Mouse (Mus musculus): Measurements from ENCODE around the gene Bcl2l11. TPM values are rescaled to one million over a fixed set of nuclear protein-coding genes. Genes with fewer than 3 reads are reported as not detected.
"Not testable (repeated sequence)": the region's sequence is repeated elsewhere in the genome, so short reads cannot be mapped to it uniquely, and the experiment has no call there.

The Bcl2l11 gene
- polyA plus RNA-seq, 1 experiment from 2014 or later: 11.8 TPM

GRCm38 (mm10) chr2:128182181-128182580 is 56.3 kb downstream of the Bcl2l11 start:
- not testable (repeated sequence) for H3K4me3 ChIP-seq; H3K9ac ChIP-seq (replicated peaks); H3K27me3 ChIP-seq; H3K36me3 ChIP-seq; H3K4me2 ChIP-seq (replicated peaks); ATAC-seq (replicated peaks); H3K9me3 ChIP-seq; H3K27ac ChIP-seq (replicated peaks)
- peaks cover 13% of the 10 kb centered on the region for H3K4me1 ChIP-seq
- 97% methylated on average over 9 of the region's 9 CpGs for WGBS

DNA sequence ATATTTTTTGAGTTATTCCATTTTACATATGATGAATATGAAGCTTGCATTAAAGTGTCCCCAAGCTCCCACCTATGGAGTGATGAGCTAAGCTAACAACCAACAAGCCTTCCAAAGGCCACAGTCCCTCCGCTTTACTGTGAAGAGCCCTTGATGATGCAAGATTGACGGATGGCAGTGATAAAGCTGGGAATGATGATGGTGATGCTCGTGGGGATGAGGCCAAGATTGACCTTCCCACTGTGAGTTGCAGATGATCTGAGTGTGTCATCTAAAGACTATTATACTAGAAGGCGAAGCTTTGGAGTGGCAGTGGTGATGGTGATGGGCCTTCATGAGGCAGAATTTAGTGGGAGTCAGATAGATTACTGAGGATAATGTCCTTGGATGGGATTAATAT is 56.9 kb downstream of the Bcl2l11 start:
- whole genome bisulfite sequencing: 91% methylated on average over 4 of the region's 4 CpGs

GRCm38 (mm10) chr2:128183762-128184161 is 57.9 kb downstream of the Bcl2l11 start:
- H3K4me2 ChIP-seq (replicated peaks): no peak overlapping the region
- H3K4me3 ChIP-seq: no peak overlapping the region
- peaks cover 7% of the 10 kb centered on the region for H3K4me1 ChIP-seq
- WGBS: 90% methylated on average over 4 of the region's 4 CpGs
- H3K27me3 ChIP-seq: no peaks in the 10 kb centered on the region
- H3K27ac ChIP-seq (replicated peaks): no peak overlapping the region
- no peak overlapping the region for H3K9ac ChIP-seq (replicated peaks)
- no peaks in the 10 kb centered on the region for H3K9me3 ChIP-seq
- H3K36me3 ChIP-seq: no peaks in the 10 kb centered on the region
- no peak for ATAC-seq (replicated peaks)

More for the DNA sequence above, 56.9 kb downstream of the Bcl2l11 start:
- Histone ChIP-seq H3K4me2 (replicated peaks) (no peak overlapping the region), H3K4me3 (no peak overlapping the region), H3K4me1 (peaks cover 7% of the 10 kb centered on the region), H3K27me3 (no peaks in the 10 kb centered on the region), H3K36me3 (no peaks in the 10 kb centered on the region), H3K27ac (replicated peaks) (no peak overlapping the region), H3K9me3 (no peaks in the 10 kb centered on the region), H3K9ac (replicated peaks) (no peak overlapping the region)
- no peak for ATAC-seq (replicated peaks)

DNA sequence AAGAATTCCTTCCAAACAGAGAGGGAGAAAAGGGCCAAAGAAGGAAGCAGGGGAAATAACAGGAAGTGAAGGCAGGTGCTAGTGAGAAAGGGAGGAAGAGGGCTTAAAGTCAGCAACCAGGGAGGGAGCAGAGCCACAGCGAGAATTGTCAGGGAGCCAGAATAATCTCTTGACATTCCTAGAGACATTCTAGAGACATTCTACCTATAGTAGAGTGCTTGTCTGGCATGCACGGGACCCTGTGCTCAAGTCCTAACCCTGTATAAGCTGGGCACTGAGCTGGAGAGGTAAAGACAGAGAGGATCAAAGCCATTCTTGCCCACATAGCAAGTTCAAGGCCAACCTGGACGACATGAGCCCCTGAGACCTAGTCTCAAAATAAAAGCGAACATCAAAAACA is 60.1 kb downstream of the Bcl2l11 start:
- 84% methylated on average over 4 of the region's 4 CpGs for WGBS
- Histone ChIP-seq H3K4me3 (no peak overlapping the region), H3K27me3 (no peaks in the 10 kb centered on the region), H3K36me3 (no peaks in the 10 kb centered on the region), H3K27ac (replicated peaks) (no peak overlapping the region), H3K9ac (replicated peaks) (no peak overlapping the region), H3K4me1 (no peaks in the 10 kb centered on the region), H3K4me2 (replicated peaks) (no peak overlapping the region), H3K9me3 (no peaks in the 10 kb centered on the region)
- no peak for ATAC-seq (replicated peaks)

DNA sequence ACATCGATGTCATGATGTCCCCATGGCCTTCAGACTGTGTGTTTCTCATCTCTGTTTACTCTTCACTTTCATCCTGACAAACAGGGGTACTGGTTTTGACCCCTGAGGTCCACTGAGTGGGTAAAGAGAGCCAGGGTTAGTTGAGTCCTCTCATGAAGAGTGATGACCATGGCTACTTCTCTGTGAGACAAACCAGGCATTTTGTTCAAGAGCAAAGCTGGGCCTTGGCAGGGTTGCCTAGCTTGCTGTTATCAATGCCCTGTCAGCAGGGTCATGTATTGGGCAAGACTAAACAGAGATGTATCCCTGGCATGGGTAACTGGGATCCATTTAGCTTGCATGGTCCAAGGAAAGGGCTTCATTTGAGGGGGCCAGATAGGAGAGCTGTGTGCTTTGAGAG is 61.4 kb downstream of the Bcl2l11 start:
- Histone ChIP-seq H3K4me2 (replicated peaks) (no peak overlapping the region), H3K27ac (replicated peaks) (no peak overlapping the region), H3K4me3 (no peak overlapping the region), H3K36me3 (no peaks in the 10 kb centered on the region), H3K27me3 (no peaks in the 10 kb centered on the region), H3K9me3 (no peaks in the 10 kb centered on the region), H3K4me1 (no peaks in the 10 kb centered on the region), H3K9ac (replicated peaks) (no peak overlapping the region)
- WGBS: 100% methylated on average over 1 of the region's 1 CpGs
- no peak for ATAC-seq (replicated peaks)

DNA sequence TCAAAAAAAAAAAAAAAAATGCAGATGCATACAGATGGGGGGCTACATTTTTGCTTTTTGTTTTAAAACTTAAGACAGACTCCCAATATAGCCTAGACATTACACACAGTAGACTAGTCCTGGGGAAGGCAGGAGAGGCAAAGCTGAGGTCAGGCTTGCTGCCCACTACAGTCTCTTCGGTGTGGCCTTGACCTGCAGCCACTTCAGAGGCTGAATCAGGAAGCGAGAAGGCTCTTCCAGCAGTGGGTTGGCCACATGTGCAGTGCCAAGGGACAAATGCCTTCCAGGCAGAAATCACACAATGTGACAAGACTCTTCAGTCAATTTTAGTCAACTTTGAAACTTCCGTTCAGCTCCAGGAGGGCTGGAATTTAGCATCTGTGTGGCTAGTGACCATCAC is 62.6 kb downstream of the Bcl2l11 start:
- Histone ChIP-seq H3K9ac (replicated peaks) (no peak overlapping the region), H3K27me3 (no peaks in the 10 kb centered on the region), H3K4me1 (no peaks in the 10 kb centered on the region), H3K27ac (replicated peaks) (no peak overlapping the region), H3K4me2 (replicated peaks) (no peak overlapping the region), H3K36me3 (no peaks in the 10 kb centered on the region), H3K4me3 (no peak overlapping the region), H3K9me3 (no peaks in the 10 kb centered on the region)
- WGBS: 89% methylated on average over 3 of the region's 3 CpGs
- ATAC-seq (replicated peaks): no peak

GRCm38 (mm10) chr2:128189691-128190090 is 63.9 kb downstream of the Bcl2l11 start:
- H3K9me3 ChIP-seq: no peaks in the 10 kb centered on the region
- no peak overlapping the region for H3K4me2 ChIP-seq (replicated peaks)
- H3K4me3 ChIP-seq: no peak overlapping the region
- no peaks in the 10 kb centered on the region for H3K4me1 ChIP-seq
- no peaks in the 10 kb centered on the region for H3K36me3 ChIP-seq
- WGBS: 81% methylated on average over 10 of the region's 10 CpGs
- no peak overlapping the region for H3K27ac ChIP-seq (replicated peaks)
- H3K9ac ChIP-seq (replicated peaks): no peak overlapping the region
- H3K27me3 ChIP-seq: no peaks in the 10 kb centered on the region
- ATAC-seq (replicated peaks): no peak

GRCm38 (mm10) chr2:128190196-128190595 is 64.4 kb downstream of the Bcl2l11 start:
- Histone ChIP-seq H3K27me3 (no peaks in the 10 kb centered on the region), H3K4me3 (no peak overlapping the region), H3K9ac (replicated peaks) (no peak overlapping the region), H3K4me2 (replicated peaks) (no peak overlapping the region), H3K36me3 (no peaks in the 10 kb centered on the region), H3K27ac (replicated peaks) (no peak overlapping the region), H3K9me3 (no peaks in the 10 kb centered on the region), H3K4me1 (no peaks in the 10 kb centered on the region)
- 86% methylated on average over 5 of the region's 5 CpGs for WGBS
- ATAC-seq (replicated peaks): no peak

DNA sequence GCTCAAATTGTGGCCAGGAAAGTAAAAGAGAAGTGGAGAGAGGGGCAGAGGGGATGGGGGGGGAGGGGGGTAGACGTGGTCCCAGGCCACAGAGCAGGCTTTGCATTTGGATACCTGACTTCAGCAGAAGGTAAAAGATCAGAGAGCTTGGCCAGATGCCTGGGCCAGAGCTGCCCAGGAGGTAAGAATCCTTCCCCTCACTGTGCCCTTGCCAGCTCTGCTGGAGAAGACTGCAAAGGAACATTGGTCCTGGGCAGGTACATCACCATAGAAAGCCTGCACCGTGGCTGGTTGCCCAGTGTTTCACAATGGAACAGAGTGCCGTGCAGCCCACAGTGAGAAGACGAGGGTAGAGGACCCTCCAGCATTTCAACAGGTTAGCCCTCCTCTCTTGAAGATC is 67.6 kb downstream of the Bcl2l11 start:
- WGBS: 56% methylated on average over 4 of the region's 4 CpGs
- ATAC-seq (replicated peaks): no peak
- H3K4me1 ChIP-seq: no peaks in the 10 kb centered on the region

GRCm38 (mm10) chr2:128197379-128197778 is 71.5 kb downstream of the Bcl2l11 start:
- Histone ChIP-seq H3K4me3 (no peak overlapping the region), H3K27ac (replicated peaks) (no peak overlapping the region), H3K4me2 (replicated peaks) (no peak overlapping the region), H3K9me3 (no peaks in the 10 kb centered on the region), H3K4me1 (no peaks in the 10 kb centered on the region), H3K36me3 (no peaks in the 10 kb centered on the region), H3K27me3 (no peaks in the 10 kb centered on the region), H3K9ac (replicated peaks) (no peak overlapping the region)
- 89% methylated on average over 3 of the region's 3 CpGs for WGBS
- no peak for ATAC-seq (replicated peaks)

More for the DNA sequence above, 67.6 kb downstream of the Bcl2l11 start:
- no peaks in the 10 kb centered on the region for H3K36me3 ChIP-seq
- no peak overlapping the region for H3K4me2 ChIP-seq (replicated peaks)
- H3K27ac ChIP-seq (replicated peaks): no peak overlapping the region
- no peaks in the 10 kb centered on the region for H3K27me3 ChIP-seq
- no peak overlapping the region for H3K4me3 ChIP-seq
- H3K9ac ChIP-seq (replicated peaks): no peak overlapping the region
- no peaks in the 10 kb centered on the region for H3K9me3 ChIP-seq

DNA sequence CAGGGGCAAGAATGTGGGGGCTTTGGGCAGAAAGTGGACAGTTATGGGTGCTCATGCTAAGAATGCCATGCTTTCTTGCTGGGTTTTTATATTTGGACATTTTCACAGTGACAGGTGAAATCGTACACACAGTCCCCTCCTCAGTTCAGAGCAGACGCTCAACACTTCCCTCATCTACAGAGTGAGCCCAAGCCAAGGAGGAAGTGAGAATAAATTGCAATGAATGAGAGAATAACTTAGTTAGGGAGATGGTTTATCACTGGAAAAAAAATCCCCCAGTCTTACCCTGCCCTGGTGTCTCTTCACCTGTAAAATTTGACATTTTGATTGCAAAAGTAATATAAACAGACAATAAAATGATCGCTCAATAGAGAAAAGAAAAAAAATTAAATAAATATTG is 77.3 kb downstream of the Bcl2l11 start:
- Histone ChIP-seq H3K9ac (replicated peaks) (no peak overlapping the region), H3K4me3 (no peak overlapping the region), H3K4me1 (no peaks in the 10 kb centered on the region), H3K9me3 (no peaks in the 10 kb centered on the region), H3K36me3 (no peaks in the 10 kb centered on the region), H3K4me2 (replicated peaks) (no peak overlapping the region), H3K27me3 (no peaks in the 10 kb centered on the region), H3K27ac (replicated peaks) (no peak overlapping the region)
- no peak for ATAC-seq (replicated peaks)
- 85% methylated on average over 3 of the region's 3 CpGs for WGBS

DNA sequence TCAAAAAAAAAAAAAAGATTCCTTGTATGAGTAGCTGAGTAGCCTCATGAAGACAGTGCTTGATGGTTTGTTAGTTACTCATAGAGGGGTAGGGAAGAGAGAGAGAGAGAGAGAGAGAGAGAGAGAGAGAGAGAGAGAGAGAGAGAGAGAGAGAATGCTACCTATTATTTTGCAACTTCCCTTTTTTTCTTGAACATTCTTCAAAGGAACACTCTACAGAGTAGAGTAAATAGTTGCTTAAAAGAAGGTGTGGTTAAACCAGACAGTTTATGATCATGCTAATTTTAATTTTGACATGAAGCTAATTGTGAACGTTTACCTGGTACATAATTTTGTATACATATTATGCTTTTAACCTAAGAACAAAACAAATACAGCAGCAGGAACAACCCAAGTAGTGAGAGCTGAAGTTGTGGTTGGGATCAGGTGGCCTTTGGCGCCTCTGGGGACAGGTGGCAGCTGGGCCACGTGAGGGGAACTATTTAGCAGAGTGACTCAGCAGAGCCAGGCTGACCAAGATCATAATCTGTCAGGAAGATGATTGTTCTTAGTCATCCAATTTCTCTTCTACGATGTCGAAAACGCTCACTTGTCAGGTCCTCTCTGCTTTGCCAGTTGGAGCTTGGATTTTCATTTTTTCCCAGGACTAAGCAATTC is 78.0 kb downstream of the Bcl2l11 start:
- Histone ChIP-seq H3K27me3 (no peaks in the 10 kb centered on the region), H3K4me3 (no peak overlapping the region), H3K4me2 (replicated peaks) (no peak overlapping the region), H3K9ac (replicated peaks) (no peak overlapping the region), H3K4me1 (no peaks in the 10 kb centered on the region), H3K9me3 (no peaks in the 10 kb centered on the region), H3K36me3 (no peaks in the 10 kb centered on the region), H3K27ac (replicated peaks) (no peak overlapping the region)
- ATAC-seq (replicated peaks): no peak
- 93% methylated on average over 6 of the region's 6 CpGs for WGBS

- no peak for ATAC-seq (replicated peaks)
- WGBS: 91% methylated on average over 1 of the region's 1 CpGs
Observed at GRCm38 (mm10) chr2:128208541-128208940, 82.7 kb downstream of the Bcl2l11 start.

More at GRCm38 (mm10) chr2:128208541-128208940, 82.7 kb downstream of the Bcl2l11 start:
- H3K36me3 ChIP-seq: no peaks in the 10 kb centered on the region
- no peak overlapping the region for H3K4me3 ChIP-seq
- no peaks in the 10 kb centered on the region for H3K27me3 ChIP-seq
- peaks cover 21% of the 10 kb centered on the region for H3K4me1 ChIP-seq
- H3K4me2 ChIP-seq (replicated peaks): no peak overlapping the region
- no peaks in the 10 kb centered on the region for H3K9me3 ChIP-seq
- H3K9ac ChIP-seq (replicated peaks): no peak overlapping the region
- H3K27ac ChIP-seq (replicated peaks): no peak overlapping the region
